Comparison of ENCODE assay signal across 24 mouse cellular contexts in genomic region chr7:38087856-38088255, GRCm38 (mm10). TPM values are rescaled to one million over a fixed set of nuclear protein-coding genes. Genes with fewer than 3 reads are reported as not detected.
DNase-seq lines count a peak whose midpoint lies in the region; ATAC-seq and TF ChIP-seq lines count a peak whose summit lies in the region.
"Had no signal": no experiment of that assay in that cellular context is flagged by ENCODE, and none has a peak within 500 bp of the region (broad histone marks: within the 10 kb centered on the region; RNA-seq: fewer than 3 reads in every experiment).

No protein-coding gene starts in this region.

- no peak for ATAC-seq in neural tube, embryonic 15.5 days (ENCODE audit: low FRiP score)
- ATAC-seq: forebrain, postnatal 0 days; intestine, embryonic 16.5 days; liver, postnatal 0 days had no signal

- no peaks in the 10 kb centered on the region for H3K9me3 ChIP-seq in neural tube, embryonic 15.5 days (replicated peaks)
- H3K9me3 ChIP-seq: G1E; hindbrain, embryonic 15.5 days; midbrain, embryonic 10.5 days; neural tube, embryonic 13.5 days had no signal

- no peak for TF ChIP-seq CTCF in cortical plate, adult 2 months (IDR thresholded peaks at IDR 0.05; ENCODE audit: extremely low read depth, insufficient read depth, low read length)

- H3K4me3 ChIP-seq in cortical plate, adult 2 months (ENCODE audit: insufficient read depth, low read length): no peak overlapping the region
- H3K4me3 ChIP-seq in neural tube, embryonic 15.5 days (replicated peaks): no peak overlapping the region
- H3K4me3 ChIP-seq: hindbrain, embryonic 15.5 days; midbrain, embryonic 10.5 days; neural tube, embryonic 13.5 days had no signal

- H3K9ac ChIP-seq in neural tube, embryonic 15.5 days (replicated peaks): no peak overlapping the region
- H3K9ac ChIP-seq: forebrain, postnatal 0 days; hindbrain, embryonic 15.5 days; liver, postnatal 0 days; neural tube, embryonic 13.5 days had no signal

- no peaks in the 10 kb centered on the region for H3K36me3 ChIP-seq in neural tube, embryonic 15.5 days
- H3K36me3 ChIP-seq: G1E; hindbrain, embryonic 15.5 days; midbrain, embryonic 10.5 days; neural tube, embryonic 13.5 days had no signal

- H3K4me2 ChIP-seq in neural tube, embryonic 15.5 days: no peak overlapping the region
- H3K4me2 ChIP-seq: heart, embryonic 11.5 days; hindbrain, embryonic 15.5 days; neural tube, embryonic 13.5 days had no signal

- peaks cover 21% of the 10 kb centered on the region for H3K27me3 ChIP-seq in neural tube, embryonic 15.5 days (replicated peaks)

- H3K4me1 ChIP-seq in cortical plate, adult 2 months (ENCODE audit: control insufficient read depth, insufficient read depth, low read length): peaks cover 6% of the 10 kb centered on the region; the same call in 1 of the 2 replicates
- peaks cover 17% of the 10 kb centered on the region for H3K4me1 ChIP-seq in neural tube, embryonic 15.5 days

- no peak for TF ChIP-seq POLR2A in cortical plate, adult 2 months (IDR thresholded peaks at IDR 0.05; ENCODE audit: extremely low read depth, insufficient read depth, low read length)

- H3K27ac ChIP-seq in cortical plate, adult 2 months (ENCODE audit: insufficient read depth, low read length): 0 out of 2 replicates have a peak overlapping the region, but pooled peaks have one; percentile 6
- H3K27ac ChIP-seq in neural tube, embryonic 15.5 days (replicated peaks): no peak overlapping the region
- H3K27ac ChIP-seq: hindbrain, embryonic 15.5 days; midbrain, embryonic 10.5 days; neural tube, embryonic 13.5 days had no signal

- WGBS in neural tube, embryonic 15.5 days: 86% methylated on average over 8 of the region's 8 CpGs

- peak; percentile 21 to 40 for DNase-seq in frontal cortex, postnatal 10 days (ENCODE audit: low spot score in 2 of 2)
- peak; percentile 57 to 77 for DNase-seq in left cerebral cortex, adult 18-20 months (ENCODE audit: low spot score in 2 of 2)
- peak; percentile 65 to 71 for DNase-seq in right cerebral cortex, adult 2 months (ENCODE audit: low spot score in 2 of 2)
- no peak for DNase-seq in cerebellum, postnatal 25 days
- no peak for DNase-seq in urinary bladder, adult 18-20 months (ENCODE audit: low spot score in 2 of 2)
- no peak for DNase-seq in urinary bladder, postnatal 4 days (ENCODE audit: low spot score in 2 of 2)
- DNase-seq: cerebellum, adult 11 months; cerebellum, postnatal 36 days; forebrain, postnatal 0 days; heart, postnatal 36 days; kidney, postnatal 10 days; liver; liver, postnatal 0 days; lung, postnatal 4 days; spleen, adult 18-20 months; thymus, postnatal 14 days had no signal

RNA-seq across cellular contexts. Expression of gene Ccne1, which starts 19.5 kb away (rescaled TPM):
- 19.0 and 21.0 TPM in 2 replicates for polyA plus RNA-seq in cortical plate, adult 2 months (2012; rRNA removed)
- 10 to 100 TPM; 16.7 to 22.8 TPM for total RNA-seq in left cerebral cortex, adult 18-20 months (2021)
- polyA plus RNA-seq in neural tube, embryonic 15.5 days (2015; fragmentation: Nextera tagmentation; extraction: Ambion mirVana): 19.9 and 25.5 TPM in 2 replicates

Comparison
In these comparisons a context has a peak if more than half of its experiments do, and no peak if none do; other contexts are left out.
1. DNase-seq: peak in frontal cortex, postnatal 10 days (2 of 2), left cerebral cortex, adult 18-20 months (2 of 2) and right cerebral cortex, adult 2 months (2 of 2); none in cerebellum, postnatal 25 days (0 of 2), urinary bladder, adult 18-20 months (0 of 2) and urinary bladder, postnatal 4 days (0 of 2).